Mouse (Mus musculus): ENCODE measurements at regions not wholly inside any gene's neighbourhood (a gene's known extent, or its start where the extent isn't known, plus 50 kb on each side); places are given as distances from the start of the nearest gene placed in this dataset.

DNA sequence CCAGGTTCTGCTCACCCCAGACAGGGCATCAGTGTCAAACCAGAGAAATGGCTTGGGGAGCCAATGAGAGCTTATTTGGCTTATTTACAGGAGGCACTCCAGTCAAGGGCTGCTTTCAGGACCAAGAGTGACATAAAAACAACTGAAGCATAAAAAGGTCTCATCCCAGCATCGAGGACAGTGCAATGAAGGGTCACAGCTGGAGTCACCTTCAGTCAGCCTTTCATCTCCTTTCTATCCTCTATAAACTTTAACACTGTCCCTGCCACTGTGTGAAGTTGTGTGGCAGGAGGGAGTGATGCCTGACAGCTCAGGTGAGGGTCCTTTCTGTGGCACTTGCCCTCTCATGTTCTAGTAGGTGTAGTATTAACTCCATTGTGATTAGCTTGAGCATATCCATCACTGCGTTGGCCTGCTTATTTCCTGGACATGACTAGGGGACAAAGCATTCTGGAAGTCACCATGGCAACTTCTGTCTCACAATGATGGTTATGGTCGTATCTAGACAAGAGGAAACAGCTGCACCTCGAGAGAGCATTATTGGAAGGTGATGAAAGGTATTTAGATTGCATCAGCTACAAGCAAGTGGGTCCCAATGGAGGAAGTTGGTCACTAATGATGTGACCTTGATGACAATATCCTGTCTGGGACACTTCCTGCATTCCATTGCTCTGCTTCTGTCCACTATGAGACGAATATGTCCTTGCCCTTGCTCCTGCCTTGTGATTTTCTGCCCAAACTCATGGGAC, 87.8 kb upstream of the Enpp6 start:
- DNase-seq (ENCODE audit: low read depth, low spot score): no peak

DNA sequence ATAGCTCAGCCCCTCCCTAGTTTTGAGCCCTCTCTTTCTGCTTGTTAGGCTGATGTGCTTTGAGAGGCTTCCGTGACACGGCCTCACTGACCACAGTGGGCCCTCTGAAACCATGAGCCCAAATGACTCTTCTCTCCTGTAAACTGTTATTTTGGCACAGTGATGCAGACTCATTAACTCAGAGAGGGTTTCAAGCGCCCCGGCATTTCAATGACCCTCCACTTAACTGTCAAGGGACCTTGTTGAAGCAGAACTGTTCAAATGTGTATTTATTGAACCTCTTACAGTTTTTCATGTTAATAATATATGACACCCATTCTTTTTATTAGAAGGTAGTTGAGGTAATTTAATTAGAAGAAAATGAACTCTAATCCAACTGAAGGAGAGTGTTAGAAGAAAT, 85.9 kb upstream of the Enpp6 start:
- no peak for DNase-seq (ENCODE audit: low read depth, low spot score)

DNA sequence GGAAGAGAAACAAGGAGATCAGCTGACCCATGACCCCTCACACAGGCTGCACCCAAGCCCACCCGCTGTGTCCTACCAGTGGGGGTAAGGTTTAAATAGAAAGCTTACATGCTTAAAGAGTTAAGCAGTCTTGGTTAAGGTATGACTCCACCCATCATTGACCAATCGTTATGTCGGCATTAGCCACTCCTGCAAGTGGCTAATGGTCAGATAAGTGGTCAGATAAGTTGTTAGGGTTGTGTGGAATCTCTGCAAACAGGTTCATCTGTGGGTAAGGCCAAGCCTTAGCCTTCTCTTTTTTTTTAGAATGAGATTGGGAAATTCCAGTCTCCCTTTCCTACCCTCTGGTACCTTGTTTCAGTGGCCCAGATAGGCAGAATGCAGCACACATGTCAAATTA, 82.0 kb upstream of the Enpp6 start:
- no peak for DNase-seq (ENCODE audit: low read depth, low spot score)

DNA sequence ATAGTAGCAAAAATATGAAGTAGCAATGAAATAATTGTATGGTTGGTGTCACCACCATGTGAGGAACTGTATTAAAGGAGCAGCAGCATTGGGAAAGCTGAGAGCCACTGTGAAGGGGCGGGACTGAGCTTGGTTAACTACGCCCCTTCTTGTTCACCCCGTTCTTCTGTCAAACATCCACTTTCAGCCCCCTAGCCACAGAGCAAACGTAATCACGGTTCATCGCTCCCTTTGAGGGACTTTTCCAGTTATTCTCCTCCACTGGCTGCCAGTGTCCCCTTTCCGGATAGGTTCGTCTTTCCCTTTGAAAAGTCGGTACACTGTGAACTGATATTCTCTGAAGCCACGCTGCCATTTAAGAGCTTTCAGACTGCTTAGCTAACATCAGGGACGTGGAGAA, 79.3 kb upstream of the Enpp6 start:
- no peak for DNase-seq (ENCODE audit: low read depth, low spot score)

DNA sequence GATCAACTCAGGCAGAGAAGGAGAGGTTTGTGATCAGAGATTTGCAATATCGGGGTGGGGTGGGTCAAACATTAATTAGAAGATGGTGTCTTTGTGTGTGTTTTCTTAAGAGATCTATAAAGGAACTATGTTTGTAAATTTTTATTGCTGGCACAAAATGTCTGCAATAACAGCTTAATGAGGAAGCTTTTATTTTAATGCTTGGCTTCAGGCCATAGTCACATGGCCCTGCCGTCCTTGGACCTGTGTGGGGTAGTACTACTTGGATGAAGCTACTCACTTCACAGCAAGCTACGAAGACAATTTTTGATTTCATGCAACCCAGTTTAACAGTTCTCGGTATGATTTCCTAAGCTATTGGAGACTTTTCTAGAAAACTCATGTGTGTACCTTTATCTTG, 78.5 kb upstream of the Enpp6 start:
- DNase-seq (ENCODE audit: low read depth, low spot score): no peak

DNA sequence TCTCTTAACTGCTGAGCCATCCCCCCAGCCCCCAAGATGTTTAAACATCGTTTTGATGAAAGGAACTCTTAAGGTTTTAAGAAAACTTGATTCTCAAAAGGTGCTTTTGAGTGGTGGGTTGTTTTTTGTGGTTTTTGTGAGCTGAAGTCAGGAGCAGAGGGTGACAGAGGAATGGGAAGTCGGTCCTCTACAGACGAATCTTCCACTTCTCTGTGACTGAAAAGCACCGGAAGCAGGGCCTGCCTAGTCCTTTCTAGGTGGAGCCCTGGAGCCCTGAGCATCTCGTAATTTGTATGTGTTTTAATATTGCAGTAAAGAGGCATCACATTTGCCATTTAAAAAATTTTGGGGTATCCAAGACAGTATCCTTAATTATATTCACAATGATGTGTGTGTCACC, 72.7 kb upstream of the Enpp6 start:
- no peak for DNase-seq (ENCODE audit: low read depth, low spot score)

DNA sequence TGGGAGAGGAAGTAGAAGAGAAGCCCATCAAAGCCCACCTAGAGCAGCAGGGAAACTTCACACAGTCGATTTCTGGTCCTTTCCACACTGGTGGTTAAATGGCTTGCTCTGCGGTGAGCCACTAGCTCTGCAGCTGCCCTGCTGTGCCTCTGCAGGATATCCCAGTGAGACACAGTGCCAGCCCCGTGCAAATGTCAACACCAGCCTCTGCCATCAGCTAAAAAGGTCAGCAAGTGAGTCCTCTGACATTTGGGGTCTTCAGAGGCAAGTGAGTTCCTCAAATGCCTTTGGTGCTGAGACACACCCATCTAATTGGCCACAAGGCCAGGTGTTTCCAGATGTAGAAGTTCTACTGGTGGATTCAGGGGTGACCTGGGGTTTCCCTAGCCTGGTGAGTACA, 66.6 kb upstream of the Enpp6 start:
- DNase-seq (ENCODE audit: low read depth, low spot score): no peak

DNA sequence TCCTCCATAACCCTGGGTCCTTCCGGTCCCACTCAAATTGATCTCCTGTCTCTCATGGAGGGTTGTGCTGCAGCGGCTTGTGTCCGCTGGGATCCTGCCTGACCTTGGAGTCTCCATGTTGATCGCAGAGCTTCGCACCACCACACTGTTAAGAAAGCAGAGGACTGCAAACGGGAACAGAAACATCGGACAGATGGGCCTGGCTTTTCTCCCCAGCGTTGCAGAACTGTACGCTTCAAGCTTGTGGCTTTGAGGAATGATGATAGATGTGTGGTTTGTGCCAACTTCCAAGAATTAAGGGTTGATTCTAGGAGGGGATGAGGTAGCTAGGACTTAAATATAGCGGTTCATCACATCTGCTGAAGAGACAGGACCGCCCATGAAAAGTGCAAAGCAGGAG, 65.6 kb upstream of the Enpp6 start:
- DNase-seq (ENCODE audit: low read depth, low spot score): no peak

DNA sequence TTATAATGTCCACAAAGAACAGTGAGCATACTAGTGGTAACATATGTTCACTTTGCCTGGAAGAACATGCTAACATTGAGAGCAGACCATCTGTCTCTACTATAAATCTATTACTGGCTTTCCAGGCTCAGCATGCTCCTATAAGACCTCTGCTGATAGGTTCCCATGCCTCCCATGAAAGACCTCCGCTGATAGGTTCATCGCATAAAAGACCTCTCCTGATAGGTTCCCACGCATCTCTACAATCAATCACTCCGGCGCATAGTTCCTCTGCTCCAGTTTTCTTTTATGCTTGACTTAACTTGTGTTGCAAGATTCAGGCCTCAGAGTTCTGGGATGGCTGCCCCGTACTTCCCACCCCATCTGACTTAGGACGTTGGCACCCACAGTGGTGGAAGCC, 65.1 kb upstream of the Enpp6 start:
- no peak for DNase-seq (ENCODE audit: low read depth, low spot score)

DNA sequence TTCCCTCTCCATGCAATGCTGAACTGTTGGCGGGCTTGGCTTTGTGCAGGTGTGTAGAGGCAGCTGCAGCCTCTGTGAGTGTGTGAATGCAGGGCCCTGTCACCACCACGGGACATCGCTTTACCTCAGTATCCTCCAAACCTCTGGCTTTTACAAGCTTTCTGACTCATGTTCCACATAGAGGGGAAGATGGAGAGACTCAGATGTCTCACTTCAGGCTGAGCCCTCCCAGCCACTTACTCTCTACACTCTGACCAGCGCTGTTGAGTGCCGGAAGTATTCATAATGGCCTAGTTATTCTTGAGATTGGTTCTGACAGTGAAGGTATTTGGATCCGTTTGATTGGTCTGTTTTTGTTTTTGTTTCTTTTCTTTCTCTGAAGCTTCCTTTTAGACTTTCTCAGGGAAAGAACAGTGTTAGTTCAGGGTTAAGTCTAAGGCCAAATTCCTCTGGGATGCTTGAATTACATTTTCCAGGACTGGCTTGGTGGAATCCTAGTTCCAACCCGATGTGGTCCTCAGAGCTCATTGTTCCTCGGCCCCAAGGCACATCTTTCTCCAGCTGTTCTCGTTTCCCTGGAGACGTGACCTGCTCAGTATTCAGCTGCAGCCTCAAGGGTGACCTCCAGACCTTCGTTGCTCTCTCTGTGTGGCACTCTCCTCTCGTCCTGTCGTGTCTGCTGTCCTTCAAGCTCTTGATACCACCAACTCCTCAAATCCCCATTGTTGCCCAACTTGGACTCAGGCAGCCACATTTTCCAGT, 61.7 kb upstream of the Enpp6 start:
- DNase-seq (ENCODE audit: low read depth, low spot score): no peak

DNA sequence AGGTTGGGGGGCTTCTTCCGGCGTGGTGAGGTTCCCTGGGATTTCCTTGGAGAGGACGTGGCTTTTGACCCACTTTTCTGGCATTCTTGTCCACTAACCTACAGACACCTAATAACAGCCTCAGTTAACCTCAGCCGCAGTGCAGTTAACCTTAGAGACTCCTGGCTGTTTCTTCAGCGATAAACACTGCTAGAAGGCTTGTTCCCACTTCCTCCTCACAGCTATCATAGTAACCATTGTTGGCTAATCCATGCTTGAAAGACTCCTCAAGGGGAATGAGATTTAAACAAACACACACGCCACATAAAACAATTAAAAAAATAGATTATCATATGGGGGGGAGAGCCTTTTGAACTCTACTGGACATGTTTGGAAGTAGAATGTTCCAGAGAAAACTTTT, 58.0 kb upstream of the Enpp6 start:
- no peak for DNase-seq (ENCODE audit: low read depth, low spot score)

DNA sequence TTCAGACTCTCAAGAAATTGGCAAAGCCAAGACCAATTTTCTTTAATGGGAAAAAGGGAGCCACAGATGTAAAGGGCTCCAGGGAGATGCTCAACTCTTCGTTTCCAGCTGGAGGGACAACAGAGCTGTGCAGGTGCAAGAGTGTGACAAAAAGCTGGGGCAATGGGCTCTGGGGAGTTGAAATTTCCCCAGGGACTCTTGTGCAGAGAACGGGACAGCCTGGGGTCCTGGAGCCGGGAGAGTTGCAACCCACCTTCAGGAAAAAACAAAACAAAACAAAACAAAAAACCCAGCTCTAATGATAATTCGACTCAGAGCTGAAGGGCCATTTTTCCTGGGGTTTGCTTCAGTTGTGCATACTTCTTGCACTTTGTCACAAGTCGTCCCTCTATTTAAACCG, 57.0 kb upstream of the Enpp6 start:
- no peak for DNase-seq (ENCODE audit: low read depth, low spot score)

DNA sequence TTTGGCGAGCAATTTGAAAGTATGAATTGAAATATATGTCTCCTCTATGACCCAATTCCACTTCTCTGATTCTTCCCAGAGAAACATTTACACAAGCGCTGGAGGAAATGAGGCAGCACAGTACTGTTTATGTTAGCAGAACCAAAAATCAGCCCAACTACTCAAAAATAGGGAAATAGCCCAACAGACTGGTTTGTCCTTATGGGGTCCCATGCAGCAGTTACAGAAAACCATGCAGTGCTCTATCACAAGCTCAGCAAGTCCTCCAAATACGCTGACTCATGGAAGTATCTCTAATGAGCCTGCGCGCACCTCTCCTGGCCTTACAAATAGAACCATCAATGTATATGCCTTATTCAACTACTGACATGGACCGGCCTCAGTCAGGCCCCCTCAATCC, 55.4 kb upstream of the Enpp6 start:
- DNase-seq (ENCODE audit: low read depth, low spot score): no peak

DNA sequence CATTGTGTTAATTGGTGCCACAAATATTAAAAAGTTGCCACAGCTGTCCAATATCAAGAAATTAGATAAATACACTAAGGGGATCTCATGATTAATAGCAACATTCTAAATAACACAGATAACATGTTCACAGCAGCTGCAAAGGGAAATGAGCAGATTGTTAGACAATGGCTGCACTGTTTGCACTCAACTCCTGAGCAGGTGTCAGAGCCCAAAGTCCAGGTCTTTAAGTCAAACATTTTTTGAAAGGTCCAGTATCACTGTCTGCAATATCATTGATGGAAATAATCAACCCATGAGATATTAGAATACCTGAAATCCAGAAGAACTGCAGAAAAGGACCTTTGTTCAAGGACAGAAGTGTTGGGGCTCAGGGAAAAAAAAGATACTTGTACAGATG, 53.4 kb upstream of the Enpp6 start:
- no peak for DNase-seq (ENCODE audit: low read depth, low spot score)

DNA sequence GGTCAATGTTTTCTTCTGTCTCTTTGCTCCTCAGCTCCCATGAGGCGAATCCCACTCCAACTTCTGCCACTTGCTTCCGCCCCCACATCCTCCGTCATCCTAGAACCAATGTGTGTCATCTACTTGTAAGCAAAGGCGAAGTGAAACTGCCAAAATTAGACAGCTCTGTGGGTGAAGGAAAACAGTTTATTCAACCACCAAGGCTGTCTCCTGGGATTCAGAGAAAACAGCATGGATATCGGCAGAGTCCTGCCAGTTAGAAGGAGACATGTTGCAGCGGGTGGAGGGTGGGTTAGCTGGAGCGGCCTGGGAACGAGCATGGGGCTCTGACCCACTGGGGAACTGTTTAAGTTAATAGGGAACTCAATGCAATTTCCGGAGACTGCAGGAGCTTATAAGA, 52.4 kb upstream of the Enpp6 start:
- DNase-seq (ENCODE audit: low read depth, low spot score): peak; percentile 90

DNA sequence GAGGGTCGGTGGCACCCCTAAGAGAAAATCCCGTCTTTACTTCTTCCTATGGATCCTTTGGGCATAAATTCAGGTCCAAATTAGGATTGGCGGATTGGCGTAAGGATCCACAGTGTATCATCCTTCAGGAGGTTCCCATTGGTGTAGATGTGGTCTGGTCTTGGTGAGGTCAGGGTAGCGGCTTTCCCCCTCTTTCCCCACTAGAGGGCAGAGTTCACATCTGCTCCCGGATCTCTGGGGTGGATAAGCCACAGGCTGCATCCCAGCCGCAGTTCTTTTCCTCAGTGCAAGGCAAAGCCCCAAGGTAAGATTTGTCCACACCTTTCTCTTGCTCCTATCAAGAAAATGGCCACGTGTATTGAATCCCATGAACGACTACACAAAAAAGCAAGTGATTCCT, 51.8 kb upstream of the Enpp6 start:
- no peak for DNase-seq (ENCODE audit: low read depth, low spot score)

DNA sequence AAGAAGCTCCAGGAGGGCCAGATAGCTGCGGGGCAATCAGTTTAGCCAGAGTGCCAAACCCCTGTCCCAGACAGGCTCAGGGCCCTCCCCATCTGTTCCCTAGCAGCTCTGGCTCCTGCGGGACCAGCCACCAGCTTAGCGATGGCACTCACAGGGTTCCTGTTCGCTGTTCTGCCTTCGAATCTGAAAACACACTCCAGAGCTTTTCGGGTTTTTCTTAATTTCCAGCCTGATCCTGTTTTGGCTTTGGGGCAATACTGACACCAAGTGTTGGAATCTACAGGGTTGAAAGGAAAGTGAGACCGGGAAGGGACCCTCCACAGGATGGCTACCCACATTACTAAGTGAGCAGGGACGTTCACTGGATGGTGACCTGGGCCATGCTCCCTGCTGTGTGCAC, 50.6 kb upstream of the Enpp6 start:
- no peak for DNase-seq (ENCODE audit: low read depth, low spot score)

Measured in telencephalon, adult 2 months (tissue).